Mouse (Mus musculus) midbrain, embryonic 11.5 days (tissue): ENCODE data around the gene Cdca4. TPM values are rescaled to one million over a fixed set of nuclear protein-coding genes. Genes with fewer than 3 reads are reported as not detected.

Source experiments
- ATAC-seq: fragments of 200-750 bp; cut with Nextera tagmentation; 2 replicates; pipeline ENCODE4 v1.8.0; 2017; ENCODE audit warnings: moderate TSS enrichment, moderate library complexity; ENCODE audit not compliant: low FRiP score
- DNase-seq: peaks from one replicate; pipeline ENCODE4 v3.0.0; 2015; ENCODE audit warnings: low spot score; ENCODE audit errors: missing footprints
- H3K27ac ChIP-seq: fragments of 300-500 bp; sonication (generic); 2 replicates; pipeline ENCODE4 v1.5.1; 2014; ENCODE audit warnings: low read depth, low read length
- H3K27me3 ChIP-seq: fragments of 300-500 bp; sonication (generic); 2 replicates; pipeline ENCODE4 v1.6.1; 2014; ENCODE audit warnings: mild to moderate bottlenecking, low read length, moderate library complexity, mixed read lengths; ENCODE audit not compliant: control insufficient read depth, insufficient read depth
- H3K36me3 ChIP-seq: fragments of 300-500 bp; sonication (generic); 2 replicates; pipeline ENCODE4 v1.6.1; 2014; ENCODE audit warnings: mild to moderate bottlenecking, low read length, moderate library complexity, mixed read lengths; ENCODE audit not compliant: control insufficient read depth, insufficient read depth
- H3K4me1 ChIP-seq: fragments of 300-500 bp; sonication (generic); 2 replicates; pipeline ENCODE4 v1.6.1; 2014; ENCODE audit warnings: low read length; ENCODE audit not compliant: control insufficient read depth, insufficient read depth
- H3K4me2 ChIP-seq: fragments of 300-500 bp; sonication (generic); 2 replicates; pipeline ENCODE4 v1.6.1; 2014; ENCODE audit warnings: mild to moderate bottlenecking, moderate library complexity
- H3K4me3 ChIP-seq: fragments of 300-500 bp; sonication (generic); 2 replicates; pipeline ENCODE4 v1.5.1; 2014; ENCODE audit warnings: low read depth, low read length
- H3K9ac ChIP-seq: fragments of 300-500 bp; sonication (generic); 2 replicates; pipeline ENCODE4 v1.6.1; 2014; ENCODE audit warnings: low read length
- H3K9me3 ChIP-seq: fragments of 300-500 bp; sonication (generic); 2 replicates; pipeline ENCODE4 v1.6.1; 2016; ENCODE audit warnings: low read length; ENCODE audit not compliant: control insufficient read depth
- WGBS: fragments of 180-500 bp; shearing (Covaris S2); extraction: QIAGEN DNeasy Blood & Tissue Kit; methylation state at CpG from one replicate; pipeline ENCODE4 v1.1.7; 2014; 5-methylcytosine and 5-hydroxymethylcytosine counted together
- polyA plus RNA-seq: library from polyadenylated mRNA; unstranded; fragments of >200 nt; fragmentation: Nextera tagmentation; extraction: Ambion mirVana; gene quantifications from 2 replicates; pipeline ENCODE4 v1.2.1, GENCODE M21; 2014

Cdca4 gene
- polyA plus RNA-seq, 1 experiment from 2014 or later = 159 TPM

DNA sequence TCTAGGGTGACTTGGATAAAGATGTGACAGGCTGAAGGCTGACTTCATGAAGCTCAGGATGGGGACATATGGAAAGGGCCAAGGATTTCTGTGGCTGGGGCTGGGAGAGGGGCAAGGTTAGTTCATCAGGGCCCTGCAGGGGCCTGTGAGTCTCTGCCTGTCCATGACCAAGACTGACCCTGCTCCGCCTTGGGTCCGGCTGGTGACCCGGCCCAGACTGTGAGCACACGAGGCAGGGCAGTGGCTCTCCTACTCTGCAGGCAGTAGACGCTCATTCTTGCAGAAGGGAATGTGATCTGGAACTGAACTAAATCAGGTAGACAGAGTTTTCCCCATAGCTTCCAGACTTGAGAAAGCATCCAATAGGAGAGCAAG lies 21.0 kb downstream of the Cdca4 start:
- peak overlapping the region; percentile 66 for H3K4me3 ChIP-seq
- DNase-seq (no peak), ATAC-seq (peak; percentile 56)
- no peak overlapping the region for H3K27ac ChIP-seq
- no peaks in the 10 kb centered on the region for H3K36me3 ChIP-seq
- H3K9me3 ChIP-seq = no peaks in the 10 kb centered on the region
- H3K9ac ChIP-seq = peak overlapping the region; percentile 53
- 72% methylated on average over 5 of the region's 5 CpGs for WGBS
- peaks cover 5% of the 10 kb centered on the region for H3K4me1 ChIP-seq
- H3K4me2 ChIP-seq = peak overlapping the region; percentile 98
- H3K27me3 ChIP-seq = no peaks in the 10 kb centered on the region

DNA sequence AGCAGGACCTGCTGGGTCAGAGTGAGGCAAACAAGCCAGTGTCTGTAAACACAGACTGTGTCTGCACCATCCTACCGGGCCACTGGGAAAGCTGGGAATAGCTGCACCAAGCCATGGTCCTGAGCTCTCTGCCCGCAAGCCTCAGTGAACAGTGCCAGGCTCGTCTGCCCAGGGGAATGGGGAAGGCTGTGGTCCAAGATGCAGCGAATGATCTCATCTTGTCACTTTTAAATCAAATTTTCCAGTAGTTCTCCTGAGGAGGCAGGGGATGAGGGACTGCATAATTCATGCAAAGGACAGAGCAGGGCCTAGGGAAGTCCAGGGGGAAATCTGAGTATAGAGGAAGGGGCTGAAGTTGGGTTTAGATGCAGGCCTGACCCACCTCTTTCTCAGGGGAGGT lies 21.4 kb downstream of the Cdca4 start:
- no peak overlapping the region for H3K27ac ChIP-seq
- DNase-seq (no peak), ATAC-seq (no peak)
- H3K4me1 ChIP-seq = peaks cover 5% of the 10 kb centered on the region
- H3K4me3 ChIP-seq = no peak overlapping the region
- no peak overlapping the region for H3K9ac ChIP-seq
- WGBS = 86% methylated on average over 4 of the region's 4 CpGs
- H3K27me3 ChIP-seq = no peaks in the 10 kb centered on the region
- H3K4me2 ChIP-seq = no peak overlapping the region
- no peaks in the 10 kb centered on the region for H3K36me3 ChIP-seq
- H3K9me3 ChIP-seq = no peaks in the 10 kb centered on the region

- Histone ChIP-seq H3K4me1 (peaks cover 5% of the 10 kb centered on the region), H3K36me3 (no peaks in the 10 kb centered on the region), H3K27ac (no peak overlapping the region), H3K9me3 (no peaks in the 10 kb centered on the region), H3K27me3 (peaks cover 7% of the 10 kb centered on the region), H3K4me3 (no peak overlapping the region), H3K9ac (no peak overlapping the region), H3K4me2 (no peak overlapping the region)
- DNase-seq (no peak), ATAC-seq (no peak)
- WGBS = 82% methylated on average over 6 of the region's 6 CpGs
These were observed 23.2 kb downstream of the Cdca4 start for GRCm38 (mm10) chr12:112806044-112806443.

DNA sequence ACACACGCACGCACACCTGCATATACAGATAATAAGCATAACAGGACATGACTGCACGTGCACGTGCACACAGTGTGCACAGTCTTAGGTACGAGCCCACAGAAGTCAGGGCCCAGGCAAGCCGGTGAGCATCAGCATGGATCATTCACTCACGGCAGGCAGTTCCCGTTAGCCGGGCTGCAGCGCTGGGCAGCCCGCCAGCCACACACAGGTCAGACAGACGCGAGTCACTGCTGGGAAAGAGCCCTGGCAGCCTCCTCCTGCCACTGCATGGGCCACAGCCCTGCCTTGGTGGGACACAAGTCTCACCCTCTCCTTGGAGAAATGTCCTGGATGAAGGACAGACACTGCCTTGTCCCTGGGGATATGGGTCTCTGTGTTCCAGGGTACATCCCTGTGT lies 25.2 kb downstream of the Cdca4 start:
- DNase-seq (no peak), ATAC-seq (no peak)
- no peaks in the 10 kb centered on the region for H3K9me3 ChIP-seq
- WGBS = 60% methylated on average over 13 of the region's 13 CpGs
- no peaks in the 10 kb centered on the region for H3K36me3 ChIP-seq
- H3K27ac ChIP-seq = no peak overlapping the region
- H3K9ac ChIP-seq = 0 out of 2 replicates have a peak overlapping the region, but pooled peaks have one; percentile 16
- peaks cover 12% of the 10 kb centered on the region for H3K27me3 ChIP-seq
- no peaks in the 10 kb centered on the region; the same call in 1 of the 2 replicates for H3K4me1 ChIP-seq
- H3K4me2 ChIP-seq = no peak overlapping the region
- no peak overlapping the region for H3K4me3 ChIP-seq

DNA sequence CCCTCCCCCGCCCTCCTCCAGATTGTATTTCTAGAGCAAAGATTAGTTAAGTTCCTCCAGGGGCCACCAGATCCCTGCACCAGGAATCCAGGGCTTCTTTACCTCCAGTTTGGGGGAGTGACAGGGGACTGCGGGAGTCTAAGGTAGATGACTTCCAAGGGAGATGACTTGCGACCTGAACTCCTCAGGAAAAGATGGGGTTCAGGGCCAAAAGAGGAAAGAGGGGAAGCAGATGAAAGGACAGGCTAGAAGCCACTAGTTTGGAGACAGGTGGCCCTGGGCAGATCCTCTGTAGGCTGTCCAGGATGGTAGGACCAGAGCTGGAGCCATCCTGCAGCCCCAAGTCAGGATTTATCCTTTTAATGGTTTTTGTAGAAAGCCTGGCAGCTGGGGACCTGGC lies 26.3 kb downstream of the Cdca4 start:
- no peak overlapping the region for H3K4me3 ChIP-seq
- peaks cover 12% of the 10 kb centered on the region for H3K27me3 ChIP-seq
- H3K9ac ChIP-seq = no peak overlapping the region
- H3K4me1 ChIP-seq = no peaks in the 10 kb centered on the region
- H3K36me3 ChIP-seq = no peaks in the 10 kb centered on the region
- no peak overlapping the region for H3K27ac ChIP-seq
- no peaks in the 10 kb centered on the region for H3K9me3 ChIP-seq
- 28% methylated on average over 3 of the region's 3 CpGs for WGBS
- H3K4me2 ChIP-seq = no peak overlapping the region
- DNase-seq (peak; percentile 86), ATAC-seq (0 out of 2 replicates have a peak, but pooled peaks have one; percentile 4)

DNA sequence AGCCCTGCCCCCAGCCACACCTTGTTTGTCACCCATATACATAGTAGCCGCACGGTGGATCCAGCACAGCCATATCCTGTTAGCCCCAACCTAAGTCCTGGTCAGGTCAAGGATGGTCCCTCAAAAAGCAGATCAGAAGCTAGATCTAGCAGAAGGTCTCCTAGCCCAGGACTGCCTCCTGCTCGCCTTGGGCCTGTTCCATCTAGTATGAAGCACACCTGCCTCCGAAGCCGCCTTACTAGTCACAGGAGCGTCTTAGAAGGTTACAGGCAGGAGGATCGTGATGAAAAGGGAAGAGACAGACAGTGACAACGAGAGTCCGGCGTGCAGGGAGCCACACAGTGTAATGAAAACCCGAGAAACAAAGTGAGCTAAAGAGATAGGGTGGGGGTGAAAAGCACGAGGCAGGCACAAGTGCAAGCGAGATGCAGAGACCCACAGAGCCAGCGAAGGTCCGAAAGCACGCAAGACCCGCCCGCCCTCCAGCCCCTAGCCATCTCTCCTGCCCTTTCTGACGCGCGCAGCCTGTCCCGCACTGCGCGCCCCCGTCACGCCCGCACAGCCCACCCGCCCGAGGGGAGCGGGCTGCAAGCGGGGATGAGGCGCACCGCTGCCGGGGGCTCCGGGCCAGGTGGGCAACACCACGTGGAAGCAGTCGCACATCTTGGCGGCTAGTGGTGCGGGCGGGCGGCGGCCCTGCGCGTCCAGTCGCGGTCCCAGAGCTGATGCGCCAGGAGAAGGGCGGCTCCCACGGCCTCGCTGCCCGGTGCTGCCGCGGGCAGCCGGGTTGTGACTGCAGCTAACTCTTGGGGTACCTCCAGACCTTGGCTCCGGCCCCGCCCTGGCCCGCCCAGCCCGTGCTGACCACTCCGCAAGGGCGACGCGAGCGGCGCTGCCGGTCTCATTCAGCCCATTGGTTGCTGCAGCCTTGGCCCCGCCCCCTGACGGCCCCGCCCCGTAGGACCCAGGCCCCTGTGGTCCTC lies 27.1 kb downstream of the Cdca4 start, which contains the start of gene Ahnak2:
TSS of gene Ahnak2 (minus strand) at position 794 of the 983 bp plus-strand sequence.
- Histone ChIP-seq H3K36me3 (no peaks in the 10 kb centered on the region), H3K4me2 (peak within 1 kb of the TSS; percentile 100), H3K9me3 (no peaks in the 10 kb centered on the region), H3K4me3 (peak within 1 kb of the TSS; percentile 55), H3K27ac (no peak within 1 kb of the TSS), H3K9ac (peak within 1 kb of the TSS; percentile 70), H3K27me3 (peaks cover 12% of the 10 kb centered on the region), H3K4me1 (no peaks in the 10 kb centered on the region)
- peak; percentile 95 for DNase-seq
- WGBS = 5% methylated on average over 59 of the region's 69 CpGs
- peak; percentile 88 for ATAC-seq

- Histone ChIP-seq H3K9me3 (no peaks in the 10 kb centered on the region), H3K27ac (no peak overlapping the region), H3K9ac (no peak overlapping the region), H3K36me3 (no peaks in the 10 kb centered on the region), H3K4me3 (no peak overlapping the region), H3K4me1 (no peaks in the 10 kb centered on the region), H3K27me3 (peaks cover 12% of the 10 kb centered on the region), H3K4me2 (no peak overlapping the region)
- 17% methylated on average over 4 of the region's 4 CpGs for WGBS
- ATAC-seq (0 out of 2 replicates have a peak, but pooled peaks have one; percentile 38), DNase-seq (peak; percentile 94)
These were observed 28.7 kb downstream of the Cdca4 start for GRCm38 (mm10) chr12:112800476-112800875.

- no peaks in the 10 kb centered on the region for H3K4me1 ChIP-seq
- no peak overlapping the region for H3K4me3 ChIP-seq
- 88% methylated on average over 10 of the region's 10 CpGs for WGBS
- H3K27ac ChIP-seq = no peak overlapping the region
- H3K27me3 ChIP-seq = peaks cover 12% of the 10 kb centered on the region
- H3K36me3 ChIP-seq = no peaks in the 10 kb centered on the region
- no peaks in the 10 kb centered on the region for H3K9me3 ChIP-seq
- no peak for ATAC-seq
- no peak for DNase-seq
- no peak overlapping the region for H3K4me2 ChIP-seq
- H3K9ac ChIP-seq = no peak overlapping the region
These were observed 29.8 kb downstream of the Cdca4 start for GRCm38 (mm10) chr12:112799237-112799970.

DNA sequence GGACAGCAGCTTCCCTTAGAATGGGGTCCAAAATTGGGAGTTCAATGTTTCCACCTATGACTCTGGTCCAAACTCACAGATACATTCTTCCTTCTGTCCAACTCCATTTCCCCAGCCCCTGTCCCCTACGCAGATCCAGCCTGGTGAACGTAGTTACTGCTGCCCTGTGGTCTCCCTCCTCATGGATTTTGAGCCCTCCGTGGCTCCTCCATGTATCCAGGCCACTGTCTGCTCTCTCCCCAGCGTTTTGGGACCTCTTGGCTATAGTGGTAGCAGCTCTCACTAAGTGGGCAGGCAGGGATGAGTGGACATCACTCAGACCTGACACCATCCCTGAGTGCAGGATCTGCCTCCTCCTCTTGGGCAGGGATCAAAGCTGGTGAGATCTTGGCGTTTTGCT lies 30.5 kb downstream of the Cdca4 start:
- WGBS = 70% methylated on average over 5 of the region's 5 CpGs

More for the DNA sequence above, 30.5 kb downstream of the Cdca4 start:
- DNase-seq (no peak), ATAC-seq (no peak)
- Histone ChIP-seq H3K4me1 (no peaks in the 10 kb centered on the region), H3K9ac (no peak overlapping the region), H3K27ac (no peak overlapping the region), H3K4me2 (no peak overlapping the region), H3K4me3 (no peak overlapping the region), H3K9me3 (no peaks in the 10 kb centered on the region), H3K27me3 (peaks cover 12% of the 10 kb centered on the region), H3K36me3 (no peaks in the 10 kb centered on the region)
